In genomic region chr2:4326241-4327010, GRCm38 (mm10) we compare ENCODE assay signal across 12 mouse cellular contexts.
A peak's percentile ranks its signal among the peaks of the same experiment; 100 is the strongest.
DNase-seq lines count a peak whose midpoint lies in the region; ATAC-seq and TF ChIP-seq lines count a peak whose summit lies in the region.
"Had no signal": no experiment of that assay in that cellular context is flagged by ENCODE, and none has a peak within 500 bp of the region (broad histone marks: within the 10 kb centered on the region; RNA-seq: fewer than 3 reads in every experiment).

No protein-coding gene starts in this region.

- WGBS in lung, embryonic 14.5 days: 48% methylated on average over 9 of the region's 9 CpGs
- WGBS in heart, embryonic 16.5 days: 35% methylated on average over 9 of the region's 9 CpGs
- 36% methylated on average over 9 of the region's 9 CpGs for WGBS in stomach, embryonic 15.5 days

- no peaks in the 10 kb centered on the region for H3K9me3 ChIP-seq in lung, embryonic 14.5 days (ENCODE audit: low read depth, low read length)
- no peaks in the 10 kb centered on the region for H3K9me3 ChIP-seq in heart, embryonic 16.5 days (replicated peaks; ENCODE audit: control insufficient read depth, low read length)
- no peaks in the 10 kb centered on the region for H3K9me3 ChIP-seq in stomach, embryonic 15.5 days

- no peaks in the 10 kb centered on the region for H3K36me3 ChIP-seq in lung, embryonic 14.5 days (ENCODE audit: insufficient read depth)
- H3K36me3 ChIP-seq in heart, embryonic 16.5 days (ENCODE audit: control insufficient read depth, insufficient read depth): no peaks in the 10 kb centered on the region
- H3K36me3 ChIP-seq in stomach, embryonic 15.5 days: no peaks in the 10 kb centered on the region

- H3K9ac ChIP-seq in lung, embryonic 14.5 days: no peak overlapping the region
- no peak overlapping the region for H3K9ac ChIP-seq in heart, embryonic 16.5 days (ENCODE audit: low read length)
- H3K9ac ChIP-seq in stomach, embryonic 15.5 days: no peak overlapping the region

- peak overlapping the region; percentile 49; the same call in 1 of the 2 replicates for H3K27ac ChIP-seq in lung, embryonic 14.5 days (ENCODE audit: low read depth)
- peak overlapping the region; percentile 73 for H3K27ac ChIP-seq in heart, embryonic 16.5 days (ENCODE audit: low read length)
- H3K27ac ChIP-seq in stomach, embryonic 15.5 days: peak overlapping the region; percentile 73

- no peaks in the 10 kb centered on the region for H3K4me1 ChIP-seq in lung, embryonic 14.5 days (ENCODE audit: insufficient read depth)
- H3K4me1 ChIP-seq in heart, embryonic 16.5 days (ENCODE audit: control insufficient read depth, insufficient read depth, low read length): peaks cover 26% of the 10 kb centered on the region
- H3K4me1 ChIP-seq in stomach, embryonic 15.5 days: peaks cover 17% of the 10 kb centered on the region

- no peak for DNase-seq in frontal cortex, postnatal 14 days (ENCODE audit: low spot score in 2 of 2)
- DNase-seq in lung, embryonic 14.5 days: peak; percentile 42
- DNase-seq in lung, postnatal 36 days: no peak
- DNase-seq in right cerebral cortex, adult 18-20 months: no peak
- no peak for DNase-seq in thymus, postnatal 14 days
- DNase-seq: cerebellum, postnatal 14 days; kidney, adult 2 months; midbrain, embryonic 14.5 days; right cerebral cortex, postnatal 4 days had no signal

- H3K4me2 ChIP-seq in lung, embryonic 14.5 days: no peak overlapping the region
- peak overlapping the region; percentile 14; the same call in 1 of the 2 replicates for H3K4me2 ChIP-seq in heart, embryonic 16.5 days (ENCODE audit: low read depth, low read length)
- no peak overlapping the region for H3K4me2 ChIP-seq in stomach, embryonic 15.5 days

- no peak for TF ChIP-seq CTCF in lung, embryonic 14.5 days (IDR thresholded peaks at IDR 0.05; ENCODE audit: low read depth)

- H3K27me3 ChIP-seq in lung, embryonic 14.5 days (ENCODE audit: insufficient read depth, low read length): no peaks in the 10 kb centered on the region
- no peaks in the 10 kb centered on the region for H3K27me3 ChIP-seq in heart, embryonic 16.5 days (ENCODE audit: control insufficient read depth, insufficient read depth, low read length)
- no peaks in the 10 kb centered on the region for H3K27me3 ChIP-seq in stomach, embryonic 15.5 days (replicated peaks)

- no peak overlapping the region for H3K4me3 ChIP-seq in lung, embryonic 14.5 days (ENCODE audit: low read depth, low read length)
- no peak overlapping the region for H3K4me3 ChIP-seq in heart, embryonic 16.5 days (ENCODE audit: low read length)
- H3K4me3 ChIP-seq in stomach, embryonic 15.5 days (replicated peaks): no peak overlapping the region

- peak; percentile 44; the same call in 1 of the 2 replicates for ATAC-seq in frontal cortex, adult (ENCODE audit: low TSS enrichment)
- peak; percentile 28; the same call in 1 of the 2 replicates for ATAC-seq in lung, embryonic 14.5 days (ENCODE audit: insufficient read depth)
- ATAC-seq in heart, embryonic 16.5 days (replicated peaks; ENCODE audit: extremely low read depth, insufficient read depth, low FRiP score): peak; percentile 52
- ATAC-seq in stomach, embryonic 15.5 days (ENCODE audit: insufficient read depth, low FRiP score, low read depth): peak; percentile 43; the same call in 1 of the 2 replicates
